Mouse (Mus musculus) liver, postnatal 0 days (tissue): ENCODE results near the gene 1810013L24Rik.
"Not testable (repeated sequence)": the region's sequence is repeated elsewhere in the genome, so short reads cannot be mapped to it uniquely, and the experiment has no call there.

Experiments used
- CTCF ChIP-seq: sonication (generic); IDR thresholded peaks from 2 replicates; pipeline ENCODE4 v1.5.1; 2016; ENCODE audit warnings: antibody characterized with exemption, low read depth
- EP300 ChIP-seq: IDR thresholded peaks from 2 replicates; pipeline ENCODE4 v1.6.1; 2016; ENCODE audit warnings: antibody characterized with exemption, low read depth, mild to moderate bottlenecking

- TF ChIP-seq CTCF, EP300: not testable (repeated sequence)
These were observed 76.2 kb downstream of the 1810013L24Rik start for GRCm38 (mm10) chr16:8906115-8906514.
